Mouse (Mus musculus) cerebellum, adult (tissue): ENCODE data around the gene Gm19426.

Experiments used
- ATAC-seq: cut with Nextera tagmentation; 2 replicates; pipeline ENCODE4 v1.9.2; 2017; ENCODE audit warnings: mild to moderate bottlenecking, moderate library complexity, mixed read lengths; ENCODE audit not compliant: insufficient number of reproducible peaks, low FRiP score, low TSS enrichment

Gene Gm19426

GRCm38 (mm10) chr2:84743561-84743960 is at the start of gene Gm19426:
Gene Gm19426, minus strand, starts transcription at chr2:84743655.
- peak; percentile 87 for ATAC-seq

- no peak for ATAC-seq
Observed at GRCm38 (mm10) chr2:84793154-84793553, 49.7 kb upstream of the Gm19426 start.

- no peak for ATAC-seq
Observed at GRCm38 (mm10) chr2:84792516-84792915, 49.1 kb upstream of the Gm19426 start.

GRCm38 (mm10) chr2:84790418-84790817 is 47.0 kb upstream of the Gm19426 start:
- no peak for ATAC-seq

- ATAC-seq = no peak
Observed at GRCm38 (mm10) chr2:84788316-84788715, 44.9 kb upstream of the Gm19426 start.

- ATAC-seq = no peak
Observed at GRCm38 (mm10) chr2:84783840-84784566, 40.5 kb upstream of the Gm19426 start.

GRCm38 (mm10) chr2:84783315-84783714 is 39.9 kb upstream of the Gm19426 start:
- no peak for ATAC-seq

- ATAC-seq = no peak
Observed at GRCm38 (mm10) chr2:84779210-84779609, 35.8 kb upstream of the Gm19426 start.

- no peak for ATAC-seq
Observed at GRCm38 (mm10) chr2:84777706-84778105, 34.3 kb upstream of the Gm19426 start.

GRCm38 (mm10) chr2:84775665-84776064 is 32.2 kb upstream of the Gm19426 start:
- ATAC-seq = no peak

- ATAC-seq = 0 out of 2 replicates have a peak, but pooled peaks have one; percentile 16
Observed at GRCm38 (mm10) chr2:84775241-84775640, 31.8 kb upstream of the Gm19426 start, which contains the start of gene Serping1. Gene Serping1, minus strand, starts transcription at chr2:84775444.

- ATAC-seq = peak; percentile 94
Observed at GRCm38 (mm10) chr2:84774751-84775150, 31.3 kb upstream of the Gm19426 start.

- ATAC-seq = no peak
Observed at GRCm38 (mm10) chr2:84773195-84773594, 29.7 kb upstream of the Gm19426 start.

- ATAC-seq = no peak
Observed at GRCm38 (mm10) chr2:84772454-84772853, 29.0 kb upstream of the Gm19426 start.

GRCm38 (mm10) chr2:84770501-84770900 is 27.0 kb upstream of the Gm19426 start:
- ATAC-seq = no peak

- no peak for ATAC-seq
Observed at GRCm38 (mm10) chr2:84762818-84763217, 19.4 kb upstream of the Gm19426 start.

- ATAC-seq = no peak
Observed at GRCm38 (mm10) chr2:84762295-84762694, 18.8 kb upstream of the Gm19426 start.

- no peak for ATAC-seq
Observed at GRCm38 (mm10) chr2:84761840-84762239, 18.4 kb upstream of the Gm19426 start.

GRCm38 (mm10) chr2:84761309-84761708 is 17.9 kb upstream of the Gm19426 start:
- no peak for ATAC-seq

GRCm38 (mm10) chr2:84760777-84761176 is 17.3 kb upstream of the Gm19426 start:
- ATAC-seq = no peak

- peak; percentile 77 for ATAC-seq
Observed at GRCm38 (mm10) chr2:84758542-84759127, 15.2 kb upstream of the Gm19426 start.
